Mouse (Mus musculus): Measurements from ENCODE around the gene Akap12. TPM values are rescaled to one million over a fixed set of nuclear protein-coding genes. Genes with fewer than 3 reads are reported as not detected.

The Akap12 gene
- total RNA-seq, 2 experiments from 2014 or later: 20.2 to 25.1 TPM

DNA sequence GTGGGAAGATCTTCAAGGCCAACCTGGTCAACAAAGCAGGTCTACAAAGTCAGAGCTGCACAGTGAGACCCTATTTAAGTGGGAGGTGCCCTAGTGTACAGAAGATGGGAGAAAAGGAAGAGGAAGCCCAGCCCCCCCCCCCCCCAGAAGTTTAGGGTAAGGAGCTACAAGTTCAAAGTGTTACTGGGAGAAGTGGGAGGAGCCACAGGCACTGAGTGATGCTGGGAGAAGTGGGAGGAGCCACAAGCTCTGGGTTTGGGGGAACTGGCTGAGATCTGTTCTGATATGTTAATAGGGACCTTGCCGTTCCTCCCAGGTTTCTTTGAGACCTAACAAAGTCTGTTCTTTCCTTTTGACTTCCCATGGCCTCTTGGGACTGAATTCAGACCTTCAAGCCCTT lies 18.6 kb downstream of the Akap12 start:
- DNase-seq: no peak

DNA sequence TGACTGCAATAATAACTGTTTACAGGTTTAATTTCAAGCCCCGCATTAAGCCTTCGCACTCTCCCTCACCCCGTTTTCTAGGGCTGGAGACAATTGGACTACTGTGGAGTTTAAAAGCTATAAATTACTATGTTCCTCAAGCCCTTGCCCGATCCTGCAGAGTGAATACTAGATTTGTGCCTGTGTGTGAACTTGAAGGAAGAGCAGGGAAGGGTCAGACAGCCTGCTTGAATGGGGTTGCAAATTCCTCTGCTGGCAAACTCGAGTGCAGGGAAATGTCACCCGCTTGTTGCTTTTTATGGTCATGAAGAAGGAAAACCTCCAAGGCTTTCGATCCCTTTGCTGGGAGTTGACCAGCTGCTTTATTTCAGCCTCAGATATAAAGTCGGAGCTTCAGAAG lies 19.6 kb downstream of the Akap12 start:
- DNase-seq: no peak

DNA sequence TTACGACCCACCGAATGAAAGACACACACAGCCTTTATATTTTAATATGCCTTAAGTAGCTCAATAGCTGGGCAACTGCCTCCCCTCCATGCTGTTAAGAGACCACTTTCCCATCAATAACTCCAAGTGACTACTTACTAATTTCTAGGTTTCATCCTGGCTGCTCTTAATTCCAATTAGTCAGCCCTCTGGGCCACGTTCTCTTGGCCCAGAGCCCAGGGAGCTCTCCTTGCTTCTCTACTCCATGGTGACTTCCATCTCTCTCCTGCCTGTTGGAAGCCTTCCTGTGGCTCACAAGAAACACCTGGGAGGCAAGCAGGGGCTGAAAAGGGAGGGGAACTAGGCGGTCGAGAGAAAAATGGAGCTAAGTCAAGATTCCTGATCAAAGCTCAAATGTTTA lies 23.0 kb downstream of the Akap12 start:
- DNase-seq: peak in 1 of 2 experiments; percentile 3

DNA sequence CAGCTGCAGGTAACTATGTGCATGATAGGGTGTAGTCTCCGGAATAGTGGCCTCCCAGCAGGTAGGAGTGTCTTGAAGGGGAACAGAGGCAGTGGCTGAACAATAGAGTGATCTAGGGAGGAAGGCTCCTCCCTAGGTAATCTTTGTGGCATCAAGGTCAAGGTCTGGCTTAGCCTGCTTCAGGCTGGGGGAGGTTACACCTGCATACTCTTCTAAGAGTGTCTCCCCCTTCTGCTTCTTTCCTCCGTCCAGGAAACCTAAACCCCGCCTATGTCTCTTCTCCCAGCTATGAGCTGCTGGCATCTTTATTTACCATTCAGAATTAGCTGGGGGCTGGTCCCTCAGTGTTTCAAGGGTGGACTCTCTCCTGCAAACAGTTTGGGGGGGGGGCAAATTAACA lies 23.5 kb downstream of the Akap12 start:
- no peak for DNase-seq

DNA sequence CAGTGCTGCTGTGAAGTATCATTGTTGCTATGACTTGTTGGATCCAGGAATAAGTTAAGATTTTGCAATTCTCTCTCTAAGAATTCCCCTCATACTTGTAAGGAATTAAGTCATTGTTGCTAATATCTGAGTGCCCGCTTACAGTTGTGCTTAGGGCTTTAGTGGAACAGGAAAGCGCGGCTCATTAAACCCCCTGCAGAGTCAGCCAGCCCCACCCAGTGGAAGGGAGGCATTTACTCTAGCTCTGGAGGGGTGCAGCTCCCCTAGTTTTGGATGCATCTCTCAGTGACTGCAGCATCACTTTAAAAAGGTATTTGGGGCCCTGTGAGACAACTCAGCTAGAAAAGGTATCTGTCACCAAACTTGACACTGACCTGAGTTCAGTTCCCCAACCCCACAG lies 24.0 kb downstream of the Akap12 start:
- no peak for DNase-seq

DNA sequence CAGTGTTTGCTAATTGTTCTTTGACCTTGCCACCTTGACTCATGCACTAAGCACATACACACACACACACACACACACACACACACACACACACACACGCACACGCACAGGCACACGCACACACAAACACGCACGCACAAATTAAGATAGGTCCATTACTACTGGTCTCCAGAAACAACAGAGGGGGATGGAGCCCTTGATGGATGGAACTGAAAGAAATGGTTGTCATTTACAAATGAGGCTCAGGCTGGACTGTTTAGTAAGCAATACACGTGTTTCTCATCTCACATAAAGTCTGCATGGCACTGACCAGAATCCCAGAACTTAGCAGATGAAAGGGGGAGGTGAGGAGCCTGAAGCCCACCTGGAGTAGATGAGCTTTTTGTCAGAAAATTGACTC lies 24.4 kb downstream of the Akap12 start:
- DNase-seq: no peak

DNA sequence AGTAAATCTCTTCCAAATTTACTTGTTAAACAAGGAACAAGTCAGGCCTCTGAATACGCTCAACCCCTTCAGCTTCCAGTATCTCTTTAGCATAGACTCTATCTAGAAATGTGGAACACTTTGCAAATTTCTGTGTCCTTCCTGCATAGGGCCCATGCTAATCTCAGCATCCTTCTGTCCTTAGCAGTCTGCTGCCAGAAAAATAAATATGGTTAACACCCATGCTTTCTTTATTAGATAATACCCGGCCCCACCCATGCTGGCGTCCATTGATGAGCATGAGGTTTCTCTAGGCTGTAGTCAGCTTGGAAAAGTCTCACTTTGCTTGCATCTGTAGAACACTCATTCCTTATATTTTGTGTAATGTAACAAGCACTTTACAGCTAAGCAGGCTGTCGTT lies 27.2 kb downstream of the Akap12 start:
- no peak for DNase-seq

DNA sequence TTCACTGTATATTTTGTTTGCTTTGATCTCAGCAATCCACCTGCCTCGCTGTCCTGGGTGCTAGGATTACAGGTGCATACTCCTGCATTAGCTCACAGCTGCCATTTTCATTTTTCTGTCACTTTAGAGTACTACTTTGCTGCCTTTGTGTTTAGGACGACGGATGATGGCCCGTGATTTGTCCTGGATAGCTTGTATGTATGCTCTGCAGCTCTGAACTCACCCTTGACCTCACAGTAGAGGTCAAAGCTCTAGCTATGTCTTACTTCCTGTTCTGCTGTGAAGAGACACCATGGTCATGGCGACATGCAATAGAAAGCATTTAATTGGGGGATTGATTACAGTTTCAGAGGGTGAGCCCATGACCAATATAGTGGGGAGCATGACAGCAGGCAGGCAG lies 37.4 kb downstream of the Akap12 start:
- DNase-seq: no peak

DNA sequence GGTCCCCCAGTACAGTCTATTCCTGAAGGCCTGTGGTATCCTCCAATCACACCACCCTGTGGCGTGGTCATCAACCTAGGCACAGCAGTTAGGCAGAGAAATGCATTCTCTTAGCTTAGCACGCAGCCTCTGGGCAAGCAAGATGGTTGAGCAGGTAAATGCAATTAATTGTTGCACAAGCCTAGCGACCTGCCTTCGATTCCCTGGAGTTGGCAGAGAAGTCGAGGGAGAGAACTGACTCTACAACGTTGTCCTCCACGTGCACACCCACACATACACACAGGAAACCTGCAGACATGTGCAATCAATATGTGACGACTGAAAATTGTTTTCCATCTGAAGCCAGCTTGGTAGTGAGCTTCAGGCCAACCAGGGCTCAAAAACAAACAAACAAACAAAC lies 57.7 kb downstream of the Akap12 start:
- DNase-seq: no peak

DNA sequence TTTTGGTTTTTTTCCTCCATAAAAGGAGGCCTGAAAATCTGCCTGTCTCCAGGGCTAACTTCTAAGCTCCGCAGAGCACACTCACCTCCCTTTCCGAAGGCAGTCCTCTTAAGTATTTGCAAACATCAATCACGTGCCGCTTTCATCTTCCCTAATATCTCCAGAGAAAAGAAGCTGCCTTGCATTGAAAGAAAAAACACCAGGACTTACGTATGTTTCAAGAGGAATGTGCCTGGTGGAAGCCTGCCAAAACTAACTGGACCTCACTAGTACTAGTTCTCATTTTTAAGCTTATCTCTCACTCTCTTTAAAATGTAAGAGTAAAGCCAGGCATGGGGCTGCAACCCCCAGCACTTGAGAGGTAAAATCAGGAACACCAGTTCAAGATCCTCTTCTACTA lies 59.4 kb downstream of the Akap12 start:
- DNase-seq: peak; percentile 7 to 37

DNA sequence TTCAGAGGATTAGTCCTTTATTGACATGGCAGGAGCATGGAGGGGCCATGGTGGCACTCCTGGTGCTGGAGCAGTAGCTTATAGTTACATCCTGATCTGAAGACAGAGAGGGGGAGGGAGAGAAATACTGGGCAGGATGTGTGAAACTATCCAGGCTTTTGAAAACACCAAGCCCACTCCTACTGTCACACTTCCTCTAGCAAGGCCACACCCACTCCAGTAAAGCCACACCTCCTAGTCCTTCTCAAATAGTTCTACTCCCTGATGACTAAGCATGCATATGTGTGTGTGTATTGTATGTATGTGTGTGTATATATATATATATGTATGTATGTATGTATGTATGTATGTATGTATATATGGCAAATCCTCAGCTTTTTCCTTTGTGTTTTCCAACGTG lies 61.5 kb downstream of the Akap12 start:
- DNase-seq: no peak

DNA sequence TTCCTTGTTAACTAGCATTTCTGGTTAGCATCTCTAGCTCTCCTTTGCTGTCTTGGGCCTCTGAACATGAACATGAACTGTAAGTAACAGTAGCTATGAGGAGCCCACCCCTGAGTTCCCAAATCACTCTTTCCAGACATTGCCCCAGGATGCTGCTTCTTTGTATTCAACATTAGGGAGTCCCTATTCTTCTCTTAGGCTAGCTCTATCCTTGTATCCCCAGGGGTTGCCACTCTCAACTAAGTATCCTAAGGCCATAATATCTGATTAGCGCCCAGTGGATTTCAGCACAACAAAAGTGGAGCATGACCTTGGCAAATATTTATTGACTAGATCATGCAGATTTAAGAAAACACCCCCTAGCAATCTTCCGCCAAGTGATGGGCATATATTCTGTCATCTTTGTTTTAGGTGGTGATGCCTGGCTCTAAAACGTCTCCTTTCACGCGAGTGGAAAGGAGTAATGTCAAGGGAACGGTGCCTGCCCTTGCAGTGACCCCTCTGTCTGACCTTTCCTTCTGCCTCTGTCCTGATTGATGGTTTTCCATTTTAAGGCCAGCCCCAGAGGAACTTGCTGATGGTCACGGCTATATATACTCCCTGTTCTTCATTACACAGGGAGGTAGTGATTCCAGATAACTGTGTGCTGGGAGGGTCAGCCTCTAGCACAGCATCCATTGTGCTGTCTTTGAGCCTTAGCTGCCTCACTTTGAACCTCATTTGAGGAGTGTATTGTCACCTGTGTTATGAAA lies 66.2 kb downstream of the Akap12 start:
- DNase-seq: no peak

DNA sequence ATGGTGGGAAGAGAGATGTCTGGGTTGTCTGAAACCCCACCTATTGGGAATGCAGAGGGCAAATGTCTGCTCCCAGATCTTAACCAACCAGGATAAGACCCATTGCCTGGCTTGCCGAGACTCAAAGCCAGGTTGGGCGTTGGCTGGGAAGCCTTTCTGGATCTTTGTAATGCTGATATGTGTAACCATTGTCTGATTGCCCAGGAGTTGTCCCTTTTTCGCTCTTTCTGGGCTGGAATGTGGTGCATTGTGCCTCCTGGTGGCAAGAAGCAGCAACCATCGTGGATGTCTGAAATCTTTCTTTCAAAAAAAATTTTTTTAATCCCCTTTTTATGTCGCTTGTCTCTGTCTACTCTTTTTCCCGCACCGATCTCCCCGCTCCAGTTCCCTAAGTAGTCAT lies 67.1 kb downstream of the Akap12 start:
- DNase-seq: peak; percentile 55 to 66

DNA sequence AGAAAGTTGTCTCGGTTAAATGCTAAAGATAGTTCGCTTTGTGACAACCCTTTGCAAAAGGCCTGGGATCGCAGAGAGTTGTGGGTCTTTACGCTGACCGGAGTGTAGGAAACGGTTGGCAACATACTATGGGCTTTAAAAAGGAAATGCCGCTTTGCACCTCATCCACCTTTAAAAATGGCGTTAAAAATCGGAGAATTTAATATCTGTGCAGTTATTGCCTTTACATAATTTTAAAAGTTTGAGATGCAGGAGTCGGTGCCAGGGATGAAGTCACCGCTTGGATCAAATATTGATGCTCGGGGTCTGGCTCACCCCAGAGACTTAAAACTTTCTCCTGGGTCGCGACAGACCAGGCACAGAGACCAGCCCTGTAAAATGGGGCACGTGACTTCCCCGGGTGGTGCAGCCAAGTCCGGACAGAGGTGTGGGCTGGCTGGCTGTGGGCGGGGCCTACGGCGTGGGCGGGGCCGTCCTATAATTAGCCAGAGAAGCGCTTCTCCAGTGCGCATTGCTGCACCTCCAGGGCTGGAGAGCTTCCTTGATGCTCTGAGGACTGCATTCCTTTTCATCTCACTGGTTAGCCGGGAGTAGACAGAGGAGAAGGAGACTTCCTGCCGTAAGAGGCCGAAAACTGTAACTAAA lies 68.0 kb downstream of the Akap12 start:
- peak; percentile 89 to 94 for DNase-seq

DNA sequence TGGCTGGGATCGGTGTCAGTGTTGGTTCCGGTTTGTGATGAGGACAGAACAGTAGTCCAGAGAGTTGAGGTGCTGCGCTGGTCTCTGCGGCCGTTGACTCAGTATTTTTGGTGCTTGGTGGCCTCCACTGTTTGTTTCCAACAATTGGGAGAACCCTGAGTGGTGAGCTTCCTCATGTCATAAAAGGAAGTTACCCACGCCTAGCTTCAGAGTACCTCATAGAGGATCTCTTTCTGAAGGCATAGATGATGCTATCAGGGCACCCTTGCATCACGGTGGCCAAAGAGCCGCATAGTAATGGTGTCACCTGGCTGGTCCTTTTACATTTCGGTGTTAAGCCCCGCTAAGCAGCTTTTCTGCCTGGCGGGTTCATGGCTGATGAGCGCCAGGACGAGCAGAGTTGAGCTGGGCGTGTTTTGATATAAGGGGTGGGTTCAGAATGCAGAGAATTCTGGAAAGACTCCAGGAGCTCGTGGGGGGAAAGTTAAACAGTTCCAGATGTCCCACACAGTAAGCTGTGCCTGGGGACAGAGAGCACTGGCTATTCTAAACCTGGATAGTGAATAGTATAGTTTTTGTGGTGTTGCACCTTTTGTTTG lies 72.8 kb downstream of the Akap12 start:
- DNase-seq: no peak

DNA sequence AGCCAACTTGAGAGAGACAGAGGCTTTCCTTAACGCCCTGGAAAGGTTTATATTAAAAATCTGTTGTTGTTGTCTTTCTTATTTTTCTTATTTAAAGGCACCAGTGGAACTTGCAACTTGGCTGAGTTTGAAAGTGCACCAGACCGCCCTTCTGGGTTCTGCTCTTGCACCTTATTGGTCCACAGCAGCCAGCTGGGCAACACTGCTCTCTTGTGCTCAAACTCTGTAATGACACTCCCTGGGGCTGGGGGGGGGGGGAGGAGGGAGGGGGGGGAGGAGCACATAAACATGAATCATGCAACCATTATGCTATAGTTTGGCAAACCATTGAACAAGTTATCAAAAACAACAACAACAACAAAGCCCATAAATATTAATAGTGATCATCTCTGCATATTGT lies 75.2 kb downstream of the Akap12 start:
- DNase-seq: peak; percentile 63 to 68

DNA sequence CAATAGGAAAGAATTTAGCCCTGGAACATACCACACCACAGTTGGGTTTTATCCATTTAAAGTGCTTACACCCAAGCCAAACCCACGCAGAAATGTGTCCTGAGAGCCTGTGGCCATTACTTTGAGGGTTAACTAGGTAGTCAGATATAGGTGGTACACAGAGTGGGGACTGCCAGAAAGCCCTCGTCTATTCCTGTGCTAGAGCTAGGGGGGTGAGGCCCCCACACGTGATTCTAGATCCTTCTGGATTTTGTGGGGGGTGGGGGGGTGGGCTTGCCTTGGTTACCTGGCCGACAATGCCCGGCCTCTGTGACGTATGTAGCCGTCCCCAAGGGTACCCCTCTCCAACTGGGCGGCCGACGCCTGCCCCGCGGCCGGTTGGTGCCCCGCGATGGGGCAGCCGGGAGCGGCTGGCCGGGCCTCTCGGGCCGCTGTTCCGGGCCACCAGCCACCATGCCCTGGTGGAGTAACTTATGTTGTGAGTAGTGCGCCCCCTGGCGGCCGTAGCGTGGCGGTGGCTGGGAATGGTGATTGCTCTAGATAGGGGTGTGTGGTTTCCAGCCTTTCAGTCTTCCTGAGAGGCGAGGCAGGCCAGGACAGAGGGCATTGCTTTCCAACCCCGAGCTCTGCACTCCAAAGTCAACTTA lies 80.4 kb downstream of the Akap12 start:
- DNase-seq: peak; percentile 95 to 96

DNA sequence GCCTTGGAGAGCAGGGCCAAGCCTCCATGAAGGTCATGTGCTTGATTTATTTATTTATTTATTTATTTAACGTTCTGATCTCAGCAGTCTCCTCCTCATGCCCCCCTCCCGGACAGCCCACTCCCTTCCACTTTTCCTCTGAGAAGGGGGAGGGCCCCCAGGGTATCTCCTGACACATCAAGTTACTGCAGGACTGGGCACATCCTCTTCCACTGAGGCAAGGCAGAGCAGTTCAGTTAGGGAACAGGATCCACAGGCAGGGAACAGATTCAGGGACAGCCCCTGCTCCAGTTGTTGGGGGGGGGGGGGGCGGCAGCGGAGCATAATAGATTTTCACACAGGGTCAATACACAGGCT lies 80.9 kb downstream of the Akap12 start:
- DNase-seq: no peak

DNA sequence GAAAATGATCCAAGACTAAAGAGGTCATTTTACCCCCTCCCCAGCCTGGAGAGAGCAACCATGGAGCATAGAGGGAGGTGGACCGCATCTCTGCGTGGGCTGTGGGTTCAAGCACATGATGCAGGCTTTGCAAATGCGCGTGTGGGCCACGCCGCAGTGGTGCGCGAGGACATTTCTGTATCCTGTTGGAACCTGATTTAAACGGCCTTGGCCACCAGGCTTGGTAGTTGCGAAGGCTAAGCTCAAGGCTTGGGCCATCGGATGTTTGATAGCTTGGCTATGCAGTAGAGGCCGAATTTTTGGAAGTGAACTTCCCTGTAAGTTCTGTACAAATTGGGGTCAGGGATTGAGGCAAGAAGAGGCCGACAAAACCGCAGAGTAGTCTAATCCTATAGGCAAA lies 81.4 kb downstream of the Akap12 start:
- peak; percentile 71 to 79 for DNase-seq

DNA sequence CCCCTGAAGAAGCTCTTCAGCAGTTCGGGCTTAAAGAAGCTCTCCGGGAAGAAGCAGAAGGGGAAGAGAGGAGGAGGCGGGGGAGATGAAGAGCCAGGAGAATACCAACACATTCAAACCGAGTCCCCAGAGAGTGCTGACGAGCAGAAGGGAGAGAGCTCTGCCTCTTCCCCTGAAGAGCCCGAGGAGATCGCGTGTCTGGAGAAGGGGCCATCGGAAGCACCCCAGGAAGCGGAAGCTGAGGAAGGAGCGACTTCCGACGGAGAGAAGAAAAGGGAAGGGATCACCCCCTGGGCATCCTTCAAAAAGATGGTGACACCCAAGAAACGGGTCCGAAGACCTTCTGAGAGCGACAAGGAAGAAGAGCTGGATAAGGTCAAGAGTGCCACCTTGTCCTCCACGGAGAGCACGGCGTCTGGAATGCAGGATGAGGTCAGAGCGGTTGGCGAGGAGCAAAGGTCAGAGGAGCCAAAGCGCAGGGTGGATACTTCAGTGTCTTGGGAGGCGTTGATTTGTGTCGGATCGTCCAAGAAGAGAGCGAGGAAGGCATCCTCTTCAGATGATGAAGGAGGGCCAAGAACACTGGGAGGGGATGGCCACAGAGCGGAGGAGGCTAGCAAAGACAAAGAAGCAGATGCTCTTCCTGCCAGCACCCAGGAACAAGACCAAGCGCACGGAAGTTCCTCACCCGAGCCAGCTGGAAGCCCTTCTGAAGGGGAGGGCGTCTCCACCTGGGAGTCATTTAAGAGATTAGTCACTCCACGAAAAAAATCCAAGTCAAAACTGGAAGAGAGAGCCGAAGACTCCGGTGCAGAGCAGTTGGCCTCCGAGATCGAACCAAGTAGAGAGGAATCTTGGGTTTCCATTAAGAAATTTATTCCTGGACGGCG lies 88.4 kb downstream of the Akap12 start:
- DNase-seq: no peak

DNA sequence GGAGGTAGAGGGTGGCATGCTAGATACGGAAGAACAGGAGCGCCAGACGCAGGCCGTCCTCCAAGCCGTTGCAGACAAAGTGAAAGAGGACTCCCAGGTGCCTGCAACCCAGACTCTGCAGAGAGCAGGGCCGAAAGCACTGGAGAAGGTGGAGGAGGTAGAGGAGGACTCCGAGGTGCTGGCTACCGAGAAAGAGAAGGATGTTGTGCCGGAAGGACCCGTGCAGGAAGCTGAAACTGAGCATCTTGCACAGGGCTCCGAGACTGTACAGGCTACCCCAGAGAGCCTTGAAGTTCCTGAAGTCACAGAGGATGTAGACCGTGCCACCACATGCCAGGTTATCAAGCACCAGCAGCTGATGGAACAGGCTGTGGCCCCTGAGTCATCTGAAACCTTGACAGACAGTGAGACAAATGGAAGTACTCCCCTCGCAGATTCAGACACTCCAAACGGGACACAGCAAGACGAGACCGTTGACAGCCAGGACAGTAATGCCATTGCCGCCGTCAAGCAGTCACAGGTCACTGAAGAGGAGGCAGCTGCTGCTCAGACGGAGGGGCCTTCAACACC lies 89.8 kb downstream of the Akap12 start:
- peak in 1 of 2 experiments; percentile 43 for DNase-seq

DNA sequence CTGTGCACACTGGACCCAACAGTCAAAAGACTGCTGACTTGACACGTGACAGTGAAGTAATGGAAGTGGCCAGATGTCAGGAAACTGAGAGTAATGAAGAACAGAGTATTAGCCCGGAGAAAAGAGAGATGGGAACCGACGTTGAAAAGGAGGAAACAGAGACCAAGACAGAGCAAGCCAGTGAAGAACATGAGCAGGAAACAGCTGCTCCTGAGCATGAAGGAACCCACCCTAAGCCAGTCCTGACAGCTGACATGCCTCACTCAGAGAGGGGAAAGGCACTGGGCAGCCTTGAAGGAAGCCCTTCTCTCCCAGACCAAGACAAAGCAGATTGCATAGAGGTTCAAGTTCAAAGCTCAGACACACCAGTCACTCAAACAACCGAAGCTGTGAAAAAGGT lies 90.5 kb downstream of the Akap12 start:
- DNase-seq: no peak

All from adrenal gland, postnatal 36 days (tissue).